Mouse (Mus musculus) ES-Bruce4 (cell line): ENCODE measurements at regions not wholly inside any gene's neighbourhood (a gene's known extent, or its start where the extent isn't known, plus 50 kb on each side); places are given as distances from the start of the nearest gene placed in this dataset.

Experiments used
- CTCF ChIP-seq: IDR thresholded peaks from one replicate; pipeline ENCODE4 v1.8.1; 2011; ENCODE audit warnings: low read depth, low read length
- POLR2A ChIP-seq: IDR thresholded peaks from one replicate; pipeline ENCODE4 v1.8.1; 2011; ENCODE audit warnings: low read length; ENCODE audit not compliant: insufficient read depth

- no peak for TF ChIP-seq CTCF
- TF ChIP-seq POLR2A: no peak
Measured at GRCm38 (mm10) chr15:61327925-61328324, 405.1 kb upstream of the A1bg start.
